Mouse (Mus musculus) WW6 (cell line): ENCODE data around the gene Gm6482.
"Not testable (repeated sequence)": the region's sequence is repeated elsewhere in the genome, so short reads cannot be mapped to it uniquely, and the experiment has no call there.

Source experiments
- DNase-seq: peaks from one replicate; pipeline ENCODE4 v3.0.0-alpha.2; 2013; ENCODE audit warnings: low read depth, low spot score

Gene Gm6482

DNA sequence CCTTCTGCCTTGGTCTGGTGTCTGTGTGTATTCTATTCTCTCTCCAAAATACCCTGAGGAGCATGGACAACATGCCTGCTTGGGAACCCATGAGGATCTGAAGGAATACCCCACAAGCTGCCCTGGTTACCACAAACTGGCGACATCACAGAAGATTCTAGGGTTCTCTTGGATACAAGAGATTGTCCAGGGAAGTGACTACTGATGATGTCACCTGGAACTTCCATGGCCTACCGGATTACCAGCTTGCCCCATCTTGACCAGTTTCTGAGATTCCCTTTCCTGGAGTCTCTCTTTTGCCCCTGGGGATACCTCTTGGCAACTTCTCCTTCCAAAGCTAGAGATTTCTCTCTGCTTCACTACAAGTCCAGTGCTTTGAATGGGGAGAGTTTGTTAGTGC is at the start of gene Gm6482:
Gm6482 (minus strand) TSS at position 101 of the 400 bp plus-strand sequence.
- DNase-seq, result not testable (repeated sequence)

DNA sequence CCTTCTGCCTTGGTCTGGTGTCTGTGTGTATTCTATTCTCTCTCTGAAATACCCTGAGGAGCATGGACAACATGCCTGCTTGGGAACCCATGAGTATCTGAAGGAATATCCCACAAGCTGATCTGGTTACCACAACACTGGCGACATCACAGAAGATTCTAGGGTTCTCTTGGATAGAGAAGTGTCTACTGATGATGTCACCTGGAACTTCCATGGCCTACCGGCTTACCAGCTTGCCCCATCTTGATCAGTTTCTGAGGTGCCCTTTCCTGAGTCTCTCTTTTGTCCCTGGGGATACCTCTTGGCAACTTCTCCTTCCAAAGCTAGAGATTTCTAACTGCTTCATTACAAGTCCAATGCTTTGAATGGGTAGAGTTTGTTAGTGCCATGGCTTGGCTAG is 45.3 kb upstream of the Gm6482 start, which contains the start of gene Gm7954:
Gm7954 (minus strand) TSS at position 101 of the 400 bp plus-strand sequence.
- DNase-seq, result not testable (repeated sequence)

- DNase-seq, result not testable (repeated sequence)
Measured at GRCm38 (mm10) chr14:41425393-41426075, 17.5 kb upstream of the Gm6482 start.

- not testable (repeated sequence) for DNase-seq
Measured at GRCm38 (mm10) chr14:41424694-41425093, 16.6 kb upstream of the Gm6482 start.

DNA sequence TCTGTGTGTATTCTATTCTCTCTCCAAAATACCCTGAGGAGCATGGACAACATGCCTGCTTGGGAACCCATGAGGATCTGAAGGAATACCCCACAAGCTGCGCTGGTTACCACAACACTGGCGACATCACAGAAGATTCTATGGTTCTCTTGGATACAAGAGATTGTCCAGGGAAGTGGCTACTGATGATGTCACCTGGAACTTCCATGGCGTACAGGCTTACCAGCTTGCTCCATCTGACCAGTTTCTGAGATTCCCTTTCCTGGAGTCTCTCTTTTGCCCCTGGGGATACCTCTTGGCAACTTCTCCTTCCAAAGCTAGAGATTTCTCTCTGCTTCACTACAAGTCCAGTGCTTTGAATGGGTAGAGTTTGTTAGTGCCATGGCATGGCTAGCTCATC is 21.8 kb downstream of the Gm6482 start, which contains the start of gene Gm7945:
Gm7945 (minus strand) TSS at position 101 of the 400 bp plus-strand sequence.
- not testable (repeated sequence) for DNase-seq
